Mouse (Mus musculus) olfactory bulb, adult 2 months (tissue): Measurements from ENCODE around the gene Arhgap21.

Experiments used
- CTCF ChIP-seq: fragments of 200-500 bp; IDR thresholded peaks from 2 replicates; pipeline ENCODE4 v1.5.1; 2012; ENCODE audit warnings: low read depth, mild to moderate bottlenecking, low read length, moderate library complexity; ENCODE audit not compliant: insufficient read depth
- POLR2A ChIP-seq: fragments of 200-500 bp; IDR thresholded peaks from 2 replicates; pipeline ENCODE4 v1.6.1; 2012; ENCODE audit warnings: mild to moderate bottlenecking, low read depth, low read length, moderate library complexity; ENCODE audit not compliant: insufficient read depth

- peak; percentile 84 for TF ChIP-seq POLR2A
- no peak for TF ChIP-seq CTCF
Measured at GRCm38 (mm10) chr2:20969201-20970200, 820 bp upstream of the Arhgap21 start.
